8 mouse cellular contexts compared by ENCODE assay signal in the genomic region with DNA sequence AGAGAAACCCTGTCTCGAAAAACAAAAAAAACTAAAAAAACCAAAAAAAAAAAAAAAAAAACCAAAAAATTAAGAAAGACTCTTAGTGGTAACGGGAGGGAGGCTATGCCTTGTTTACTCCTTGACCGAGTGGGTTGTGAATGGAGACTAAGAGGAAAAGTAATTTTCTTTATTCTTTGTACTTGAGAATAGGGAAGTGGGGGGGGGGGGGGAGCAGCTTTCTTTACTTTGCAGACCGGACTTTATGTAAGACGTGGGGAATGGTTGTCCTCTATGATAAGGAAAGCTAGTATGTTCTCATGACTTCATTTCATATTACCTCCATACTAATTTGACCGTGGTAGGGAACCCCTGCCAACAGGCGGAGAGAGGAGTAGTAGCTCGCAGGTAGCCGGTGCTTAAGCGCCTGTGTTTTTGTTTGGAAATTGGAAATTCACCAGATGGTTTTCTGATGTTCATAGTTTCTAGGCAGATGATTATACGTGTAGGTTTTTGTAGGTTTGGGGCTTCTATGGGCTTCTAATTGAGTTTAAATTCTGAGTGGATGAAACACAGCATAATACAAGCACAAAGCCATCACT. TPM values are rescaled to one million over a fixed set of nuclear protein-coding genes. Genes with fewer than 3 reads are reported as not detected.
DNase-seq lines count a peak whose midpoint lies in the region; ATAC-seq and TF ChIP-seq lines count a peak whose summit lies in the region.

No protein-coding gene starts in this region.

- peaks cover 17% of the 10 kb centered on the region for H3K9me3 ChIP-seq in E14TG2a.4 (ENCODE audit: low read length)

- peak overlapping the region; percentile 90 for H3K27ac ChIP-seq in gastrocnemius, adult 2 months

- peak overlapping the region; percentile 98 for H3K4me3 ChIP-seq in gastrocnemius, adult 2 months
- H3K4me3 ChIP-seq in E14TG2a.4 (replicated peaks; ENCODE audit: low read length), result peak overlapping the region; percentile 88

- DNase-seq in gastrocnemius, adult 2 months, result no peak
- DNase-seq in gastrocnemius, postnatal 25 days, result no peak
- no peak for DNase-seq in natural killer cell, adult 2 months (ENCODE audit: low spot score in 2 of 2)
- DNase-seq in right cerebral cortex, postnatal 14 days, result no peak
- no peak for DNase-seq in cerebellum, adult 18-20 months

- ATAC-seq in hematopoietic stem cell, adult 5-6 weeks (replicated peaks in 1 of 2; ENCODE audit: insufficient read depth in 1 of 2, low FRiP score in 2 of 2, low TSS enrichment in 1 of 2, low read depth in 1 of 2, poor library complexity in 2 of 2, severe bottlenecking in 2 of 2), result peak; percentile 23 to 28; a peak in 3 of 4 replicates
- ATAC-seq in megakaryocyte, adult 5-6 weeks (ENCODE audit: poor library complexity, severe bottlenecking), result peak; percentile 19

- H3K4me1 ChIP-seq in E14TG2a.4 (replicated peaks; ENCODE audit: low read depth, low read length), result peaks cover 44% of the 10 kb centered on the region

- H3K27me3 ChIP-seq in E14TG2a.4 (ENCODE audit: insufficient read depth, low read length), result no peaks in the 10 kb centered on the region

- no peak for TF ChIP-seq CTCF in gastrocnemius, adult 2 months (IDR thresholded peaks at IDR 0.05)
- TF ChIP-seq CTCF in E14TG2a.4 (conservative IDR thresholded peaks at IDR 0.05; ENCODE audit: low read length), result no peak

- H3K36me3 ChIP-seq in E14TG2a.4 (ENCODE audit: insufficient read depth, low read length), result no peaks in the 10 kb centered on the region

- intact Hi-C loops in gastrocnemius, adult 2 months (cut with DNase I), result loop anchor here (5.0 kb wide), 1 partner anchor 92 kb away; no protein-coding TSS in a partner anchor

RNA-seq across cellular contexts. Expression of a gene that starts 2.1 kb away (rescaled TPM):
- total RNA-seq in gastrocnemius, adult 2 months (2021), result 10 to 100 TPM; 56.5 to 58.7 TPM
- total RNA-seq in gastrocnemius, postnatal 25 days (2021), result 10 to 100 TPM; 42.3 to 46.7 TPM
- total RNA-seq in hematopoietic stem cell, adult 5-6 weeks (2017), result 270 and 300 TPM in 2 replicates
- 107 and 112 TPM in 2 replicates for total RNA-seq in megakaryocyte, adult 5-6 weeks (2015)
- 88.1 and 101 TPM in 2 replicates for total RNA-seq in megakaryocyte, adult 5-6 weeks (2017)

RNA-seq across cellular contexts. Expression of a gene that starts 56.2 kb away (rescaled TPM):
- 100 to 1,000 TPM in 1 of 2 experiments, 10 to 100 TPM in 1; 93.6 to 119 TPM for total RNA-seq in gastrocnemius, adult 2 months (2021)
- total RNA-seq in gastrocnemius, postnatal 25 days (2021), result 10 to 100 TPM; 61.3 to 87.3 TPM
- total RNA-seq in hematopoietic stem cell, adult 5-6 weeks (2017), result 0.35 and 1.1 TPM in 2 replicates
- total RNA-seq in megakaryocyte, adult 5-6 weeks (2015), result 0.07 TPM in 1 of 2 replicates, not detected in the other
- 0.11 and 0.94 TPM in 2 replicates for total RNA-seq in megakaryocyte, adult 5-6 weeks (2017)

Comparison
In these comparisons a context has a peak if more than half of its experiments do, and no peak if none do; other contexts are left out.
1. RNA of a gene that starts 56.2 kb away (total RNA-seq): 93.6 to 119 TPM in gastrocnemius, adult 2 months and 61.3 to 87.3 TPM in gastrocnemius, postnatal 25 days; 0.35 to 1.1 TPM in hematopoietic stem cell, adult 5-6 weeks and 0.07 to 0.94 TPM in megakaryocyte, adult 5-6 weeks; every median in the first group is over 10 times any median in the second.